Mouse (Mus musculus) kidney, postnatal 36 days (tissue): ENCODE measurements around the gene Retsat.

Experiments
- DNase-seq, 2 experiments: peaks; one replicate each; pipeline ENCODE4 v3.0.0; 2021 to 2022; ENCODE audit warnings: mixed read lengths in 2 of 2

The Retsat gene

DNA sequence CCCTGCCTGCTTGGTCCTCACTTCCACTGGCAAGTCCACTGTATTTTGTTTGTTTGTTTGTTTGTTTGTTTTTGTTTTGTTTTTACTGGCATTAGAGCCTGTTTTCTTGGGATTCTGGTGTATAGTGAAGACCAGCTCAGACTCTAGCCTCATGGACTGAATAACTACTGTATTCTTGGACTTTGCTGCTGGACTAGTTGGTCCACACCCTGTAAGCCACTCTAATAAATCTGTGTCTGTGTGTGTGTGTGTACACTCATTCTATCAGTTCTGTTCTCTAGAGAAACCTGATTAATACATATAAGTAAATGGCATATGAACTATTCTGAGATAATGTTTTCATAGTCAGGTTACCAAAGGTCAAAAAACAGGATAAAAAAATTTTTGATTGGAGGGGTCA lies 8.2 kb upstream of the Retsat start:
- DNase-seq: no peak

DNA sequence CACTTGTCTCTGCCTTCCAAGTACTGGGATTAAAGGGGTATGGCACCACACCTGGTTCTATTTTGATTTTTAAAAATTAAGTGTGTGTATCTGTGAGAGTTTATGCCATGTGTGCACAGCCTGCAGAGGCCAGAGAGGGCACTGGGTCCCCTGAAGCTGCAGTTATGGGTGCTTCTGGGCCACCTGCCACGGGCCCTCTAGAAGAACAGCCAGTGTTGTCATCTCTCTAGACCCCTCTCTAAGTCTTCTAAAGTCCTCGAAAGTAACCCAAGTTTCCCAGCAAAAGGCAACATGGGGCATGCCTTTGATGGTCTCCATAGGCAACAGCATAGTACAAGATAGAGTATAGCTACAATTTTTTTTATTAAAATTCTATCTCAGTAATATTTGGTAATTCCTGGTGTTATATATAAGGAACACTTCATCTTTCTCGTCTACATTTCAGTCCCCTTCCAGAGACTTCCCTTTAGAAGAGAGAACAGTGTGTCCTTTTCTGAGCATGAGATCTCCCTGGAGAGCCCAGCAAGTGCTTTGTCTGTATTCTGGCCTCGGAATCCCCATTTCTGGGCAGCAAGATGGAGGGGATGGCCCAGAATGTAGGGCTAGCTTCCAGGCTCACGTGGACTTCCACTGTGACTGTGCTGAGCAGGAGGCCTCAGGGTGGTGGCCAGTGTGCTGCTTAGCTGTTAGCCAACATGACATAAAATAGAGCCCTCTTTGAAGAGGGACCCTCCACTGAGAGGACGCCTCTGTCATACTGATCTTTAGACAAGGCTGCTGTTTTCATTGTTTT lies 5.1 kb upstream of the Retsat start:
- no peak for DNase-seq

DNA sequence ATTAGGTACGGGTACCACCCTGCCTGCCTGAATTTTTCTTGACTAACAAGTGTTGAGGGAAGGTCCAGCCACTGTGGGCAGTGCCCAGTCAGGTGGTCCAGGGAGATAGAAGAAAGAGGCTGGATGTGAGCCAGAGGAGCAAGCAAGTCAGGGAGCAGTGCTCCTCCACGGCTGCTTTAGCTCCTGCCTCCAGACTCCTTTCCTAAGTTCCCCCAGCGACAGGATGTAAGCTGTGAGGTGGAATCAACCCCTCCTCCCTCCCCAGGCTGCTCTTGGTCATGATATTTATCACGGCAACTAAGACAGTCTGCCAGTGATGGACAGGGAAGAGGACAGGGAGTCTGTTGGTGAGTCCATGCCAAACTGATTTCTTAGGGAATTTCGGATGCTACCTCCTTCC lies 4.4 kb upstream of the Retsat start:
- no peak for DNase-seq

DNA sequence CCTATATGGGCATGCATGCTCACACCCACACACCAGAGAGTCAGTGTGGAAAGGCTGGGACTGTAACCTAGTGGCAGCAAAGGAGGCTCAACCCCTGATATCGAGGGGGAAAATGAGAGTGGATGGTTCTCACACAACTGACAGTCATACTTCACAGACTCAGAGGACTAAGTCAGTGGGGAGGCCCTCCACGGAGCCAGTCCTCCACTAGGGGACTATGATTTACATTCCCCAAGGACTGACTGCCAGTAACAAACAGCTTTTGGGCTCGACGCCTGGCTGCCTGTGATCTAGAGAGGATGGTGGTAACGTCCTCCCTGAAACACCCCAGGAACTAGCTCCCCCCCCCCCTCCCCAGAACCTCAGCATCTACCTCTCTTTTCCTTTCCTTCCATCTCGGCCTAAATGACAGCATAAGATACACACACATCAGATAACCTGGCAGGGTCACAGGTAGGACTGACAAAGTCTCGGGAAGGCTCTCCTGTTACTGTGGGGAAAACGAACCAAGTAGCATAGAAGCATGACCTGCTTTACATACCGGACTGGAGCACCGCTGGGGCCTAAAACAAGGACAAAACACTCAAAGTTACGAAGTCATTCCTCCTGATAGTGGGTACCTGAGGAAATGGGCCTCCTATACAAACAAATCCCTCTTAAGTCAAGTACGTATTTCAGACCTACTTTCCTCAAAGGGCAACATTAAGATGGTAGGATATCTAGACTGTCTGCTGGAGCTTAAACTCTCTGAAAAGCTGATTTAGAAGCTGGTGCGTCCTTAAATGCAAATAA lies 996 bp upstream of the Retsat start:
- DNase-seq: peak in 1 of 2 experiments; percentile 37

DNA sequence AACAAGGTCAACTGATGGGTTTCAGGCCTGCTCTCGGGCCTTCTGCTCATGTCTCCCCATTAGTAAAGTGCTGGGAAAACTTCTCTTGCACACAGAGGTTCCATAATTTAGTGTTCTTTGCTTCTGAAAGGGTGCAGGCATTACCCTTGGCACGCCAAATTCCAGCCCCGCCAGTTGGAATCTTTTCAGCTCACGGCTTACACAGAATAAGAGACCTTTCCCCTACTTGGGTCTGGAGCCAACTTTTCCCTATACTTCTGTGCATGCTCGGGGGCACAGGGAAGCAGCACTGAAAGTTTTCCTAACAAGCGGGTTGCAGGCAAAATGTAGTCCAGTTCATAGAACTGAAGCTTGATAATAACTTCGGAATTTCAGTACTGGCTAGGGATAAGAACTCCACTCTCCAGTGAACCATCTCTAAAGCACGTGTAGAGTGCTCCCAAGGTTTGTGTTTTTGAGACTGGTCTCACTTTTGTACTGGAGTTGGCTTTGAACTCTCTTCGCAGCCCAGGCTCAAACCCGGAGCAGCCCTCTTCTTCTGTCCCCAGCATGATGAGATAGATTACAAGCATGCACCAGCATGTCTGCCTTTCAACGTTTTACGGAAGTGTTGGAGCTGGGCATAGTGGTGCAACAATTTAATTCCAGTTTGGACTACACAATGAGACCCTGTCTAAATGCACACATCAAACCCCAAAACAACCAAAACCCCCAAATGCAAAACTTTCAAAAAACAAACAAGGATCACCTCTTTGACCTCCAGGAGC lies 699 bp downstream of the Retsat start:
- peak; percentile 72 for DNase-seq

DNA sequence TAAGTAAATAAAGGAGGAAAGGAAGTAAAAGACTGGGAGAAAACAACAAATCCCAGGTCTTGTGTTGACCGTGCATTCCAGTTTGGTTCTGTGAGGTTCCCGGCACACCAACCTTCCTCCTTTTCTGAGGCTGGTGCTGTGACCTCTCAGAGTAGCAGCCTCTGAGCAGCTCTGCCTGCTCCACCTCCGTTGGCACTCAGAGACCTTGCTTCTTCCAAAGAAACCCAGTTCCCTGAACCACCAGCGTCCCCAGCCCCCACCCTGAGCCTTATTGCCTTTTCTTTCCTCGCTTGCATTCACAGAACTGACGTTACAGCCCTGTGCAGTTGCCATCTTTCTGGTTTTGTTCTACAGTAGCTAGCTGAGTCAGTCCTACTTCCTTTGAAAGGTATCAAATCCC lies 1.9 kb downstream of the Retsat start:
- peak in 1 of 2 experiments; percentile 52 for DNase-seq

DNA sequence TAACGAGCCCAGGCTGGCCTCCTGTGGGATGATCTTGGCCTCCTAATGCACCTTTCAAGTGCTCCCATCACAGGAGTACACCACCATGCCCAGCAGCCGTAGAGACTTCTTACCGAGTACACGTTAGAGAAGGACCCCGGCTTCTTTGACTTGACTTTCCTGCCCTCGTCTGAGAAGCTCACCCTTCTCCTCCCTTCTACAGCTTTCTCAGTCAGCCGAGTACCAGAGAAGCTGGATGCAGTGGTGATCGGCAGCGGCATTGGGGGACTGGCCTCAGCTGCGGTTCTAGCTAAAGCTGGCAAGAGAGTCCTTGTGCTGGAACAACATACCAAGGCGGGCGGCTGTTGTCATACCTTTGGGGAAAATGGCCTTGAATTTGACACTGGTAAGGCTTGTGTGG lies 2.5 kb downstream of the Retsat start:
- DNase-seq: no peak

DNA sequence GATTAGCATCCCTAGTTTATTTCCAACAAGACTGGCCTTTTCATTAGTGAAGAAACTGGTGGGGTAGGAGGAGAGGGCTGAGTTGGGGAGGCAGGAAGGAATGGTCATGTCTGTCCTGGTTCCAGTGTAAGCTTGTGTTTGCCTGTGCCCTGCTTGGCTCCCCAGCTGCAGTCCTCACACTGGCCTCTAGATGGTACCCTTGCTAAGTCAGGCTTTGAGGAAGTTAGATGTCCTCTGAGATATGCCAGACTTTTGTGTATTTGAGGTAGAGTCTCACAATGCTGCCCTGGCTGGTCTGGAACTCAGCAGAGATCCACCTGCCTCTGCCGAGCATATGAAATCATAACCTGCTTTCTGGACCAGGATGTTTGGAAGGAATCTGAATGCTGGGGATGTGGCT lies 3.5 kb downstream of the Retsat start:
- DNase-seq: peak; percentile 88 to 94

DNA sequence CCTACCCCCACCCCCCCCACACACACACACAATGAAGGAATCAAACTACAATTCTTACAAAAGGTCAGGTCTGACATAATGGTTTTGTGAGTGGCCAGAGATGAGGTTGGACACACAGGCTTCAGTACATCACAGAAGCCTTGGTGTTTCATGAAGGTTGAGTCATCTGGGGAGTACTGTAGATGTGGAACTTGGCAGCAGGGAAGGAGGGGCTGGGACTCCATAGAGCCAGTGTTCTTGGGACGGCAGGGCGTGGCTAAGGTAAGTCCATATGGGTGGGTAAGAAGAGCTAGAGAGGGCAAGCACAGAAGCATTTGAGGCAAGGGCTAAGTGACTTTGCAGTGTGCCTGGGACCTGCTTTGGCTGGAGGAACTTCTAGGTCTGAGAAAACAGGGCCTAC lies 5.8 kb downstream of the Retsat start:
- DNase-seq: no peak

DNA sequence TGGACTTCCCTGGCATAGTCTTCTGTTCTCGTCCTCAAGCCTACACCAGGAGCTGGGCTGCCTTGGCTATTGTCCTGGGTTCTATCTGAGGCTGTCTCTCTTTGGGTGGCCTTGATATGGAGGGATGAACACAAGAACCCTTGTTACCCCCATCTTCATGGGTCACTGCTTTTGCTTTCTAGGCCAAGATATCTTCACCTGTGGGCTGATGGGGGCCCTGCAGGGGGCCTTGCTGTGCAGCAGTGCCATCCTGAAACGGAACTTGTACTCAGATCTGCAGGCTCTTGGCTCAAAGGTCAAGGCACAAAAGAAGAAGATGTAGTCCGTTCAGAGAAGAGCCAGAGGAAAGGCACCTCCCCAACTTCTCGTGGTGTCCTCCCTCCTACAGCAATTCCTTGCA lies 8.8 kb downstream of the Retsat start:
- peak; percentile 71 to 77 for DNase-seq

DNA sequence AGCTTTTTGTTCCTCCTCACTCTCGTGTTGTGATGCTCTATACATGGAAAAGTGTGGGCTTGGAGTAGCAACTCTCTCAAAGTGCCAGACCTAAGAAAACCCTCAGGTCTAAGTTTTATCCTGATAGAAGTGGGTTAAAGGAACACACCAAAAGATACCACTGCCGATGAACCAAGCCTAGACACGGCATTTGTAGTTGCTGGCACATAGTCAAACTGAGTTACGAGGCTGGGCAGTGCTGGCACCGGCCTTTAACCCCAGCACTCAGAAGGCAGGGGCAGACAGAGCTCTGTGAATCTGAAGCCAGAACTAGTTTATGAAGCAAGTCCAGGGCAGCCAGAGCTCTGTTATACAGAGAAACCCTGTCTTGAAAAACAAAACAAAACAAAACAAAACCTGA lies 9.4 kb downstream of the Retsat start:
- DNase-seq: peak; percentile 75 to 81

DNA sequence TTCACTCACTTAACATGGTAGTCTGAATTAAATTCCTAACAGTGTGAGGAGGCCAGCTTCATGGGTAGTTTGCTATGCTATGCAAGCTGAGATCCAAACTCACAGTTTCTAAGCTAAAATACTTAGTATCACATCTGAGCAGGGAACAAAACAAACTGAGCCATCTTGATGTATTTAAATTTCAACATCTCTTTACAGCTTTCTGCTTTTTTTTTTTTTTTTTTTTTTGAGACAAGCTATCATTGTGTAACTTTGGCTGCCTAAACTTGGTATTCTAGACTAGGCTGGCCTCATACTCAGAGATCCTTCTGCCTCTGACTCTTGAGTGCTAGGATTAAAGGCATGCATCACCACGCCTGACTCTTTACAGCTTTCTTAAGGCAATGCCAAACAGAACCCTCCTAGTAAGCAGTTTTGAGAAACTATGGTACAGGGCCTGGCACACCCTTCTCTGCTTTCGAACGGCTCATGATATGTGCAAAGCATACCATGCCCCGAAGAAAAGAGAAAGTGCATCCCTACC lies 10.4 kb downstream of the Retsat start:
- no peak for DNase-seq

DNA sequence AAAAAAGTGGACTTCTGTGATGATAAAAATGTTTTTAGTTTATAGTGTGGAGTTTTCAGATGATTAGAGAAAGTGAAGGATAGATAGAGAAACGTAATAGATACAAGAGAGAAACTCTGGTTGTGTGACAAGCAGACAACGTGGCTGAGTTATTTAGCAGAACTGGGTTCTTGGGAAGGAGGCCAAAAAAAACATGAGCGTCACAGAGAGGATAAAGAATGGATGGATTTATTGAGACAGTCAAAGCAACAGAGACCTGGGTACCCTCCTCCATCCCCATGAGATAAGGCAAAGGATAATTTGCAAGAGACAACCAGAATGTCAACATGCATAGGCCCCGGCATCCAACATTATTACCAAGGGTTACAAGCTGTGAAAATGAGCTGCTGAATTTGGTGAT lies 12.0 kb downstream of the Retsat start:
- DNase-seq: no peak

DNA sequence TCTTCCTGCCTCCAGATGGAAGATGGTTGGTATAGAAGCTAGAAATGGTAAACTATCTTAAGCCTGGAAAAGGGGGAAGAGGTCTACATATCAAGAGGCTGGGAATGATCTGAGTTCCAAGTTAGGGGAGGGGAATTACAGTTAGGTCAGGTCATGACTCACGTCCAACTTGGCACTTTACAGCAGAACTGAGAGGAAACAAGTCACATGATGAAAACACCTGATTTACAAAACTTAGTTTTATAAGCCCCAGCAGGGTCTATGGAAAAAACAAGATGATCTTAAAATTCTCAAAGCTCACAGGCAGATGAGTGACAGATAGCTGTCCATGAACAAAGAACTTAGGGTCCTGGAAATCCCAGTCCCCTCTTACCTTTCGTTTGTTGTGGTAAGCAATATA lies 16.9 kb downstream of the Retsat start:
- peak in 1 of 2 experiments; percentile 58 for DNase-seq

DNA sequence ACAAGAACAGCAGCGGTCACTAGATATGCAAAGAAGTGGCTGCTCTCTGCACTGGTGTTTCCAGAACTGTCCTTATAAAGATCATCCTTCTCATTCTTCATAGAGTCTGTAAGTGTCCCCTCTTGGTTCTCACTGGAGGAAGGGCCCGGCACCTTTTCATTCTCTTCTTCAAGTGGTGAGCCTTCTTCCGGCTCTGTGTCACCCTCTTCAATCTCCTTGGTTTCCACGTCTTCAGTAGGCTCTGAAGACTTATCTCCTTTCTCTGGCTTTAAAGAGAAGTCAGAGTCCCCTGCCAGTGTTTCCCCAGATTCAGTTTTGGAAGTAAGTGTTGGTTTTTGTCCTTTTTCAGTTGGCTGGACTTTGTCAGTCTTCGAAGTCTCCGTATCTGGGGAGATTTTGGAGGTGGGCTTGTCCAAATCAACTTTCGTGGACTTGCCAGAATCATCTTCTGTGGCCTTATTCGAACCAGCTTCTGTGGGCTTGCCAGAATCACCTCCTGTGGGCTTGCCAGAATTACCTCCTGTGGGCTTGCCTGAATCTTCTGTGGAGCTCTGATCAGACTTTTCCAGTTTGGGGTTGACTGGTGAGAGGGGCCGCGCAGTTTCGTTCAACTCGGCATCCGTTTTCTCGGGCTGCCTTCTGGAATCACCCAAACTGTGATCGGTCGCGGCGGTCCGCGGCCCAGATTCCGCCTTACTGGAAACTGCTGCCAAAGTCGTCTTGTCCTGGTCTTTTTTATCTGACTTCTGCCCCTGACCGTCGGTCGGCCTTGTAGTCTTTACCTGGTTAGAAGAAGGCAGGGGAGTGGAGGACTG lies 17.5 kb downstream of the Retsat start:
- DNase-seq: no peak

DNA sequence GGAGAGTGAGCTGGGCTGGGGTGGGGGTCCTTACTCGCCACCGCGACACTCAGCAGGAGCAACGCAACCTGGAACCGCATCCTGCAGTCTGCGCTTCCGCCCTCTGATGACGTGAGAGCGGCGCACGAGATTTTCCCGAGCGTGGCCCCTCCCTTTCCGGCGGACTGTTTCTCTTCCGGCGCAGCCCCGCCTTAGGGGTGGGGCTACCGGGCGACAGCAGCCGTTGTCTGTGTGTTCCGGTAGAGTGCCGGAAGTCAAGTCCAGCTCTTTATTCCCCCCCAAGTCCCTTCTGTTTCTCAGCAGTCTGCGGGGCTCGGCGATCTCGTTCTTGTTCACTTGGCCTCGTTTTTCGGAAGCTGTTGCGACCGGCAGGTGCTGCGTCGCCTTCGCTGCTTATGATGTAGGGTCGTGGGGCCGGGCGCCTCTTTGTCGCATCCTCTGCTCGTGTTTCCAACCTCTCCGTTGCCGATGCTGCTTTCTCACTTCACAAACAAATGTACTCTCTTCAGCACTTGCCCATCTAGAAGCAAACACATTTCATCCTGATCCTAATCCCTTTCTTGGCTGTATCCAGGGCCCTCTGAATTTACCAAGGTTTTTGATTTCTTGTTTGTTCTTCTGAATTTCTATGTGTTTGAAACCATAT lies 18.5 kb downstream of the Retsat start, which contains the start of gene Tgoln1:
Tgoln1 (minus strand) TSS at position 358 of the 646 bp plus-strand sequence.
- DNase-seq: peak; percentile 96 to 98

DNA sequence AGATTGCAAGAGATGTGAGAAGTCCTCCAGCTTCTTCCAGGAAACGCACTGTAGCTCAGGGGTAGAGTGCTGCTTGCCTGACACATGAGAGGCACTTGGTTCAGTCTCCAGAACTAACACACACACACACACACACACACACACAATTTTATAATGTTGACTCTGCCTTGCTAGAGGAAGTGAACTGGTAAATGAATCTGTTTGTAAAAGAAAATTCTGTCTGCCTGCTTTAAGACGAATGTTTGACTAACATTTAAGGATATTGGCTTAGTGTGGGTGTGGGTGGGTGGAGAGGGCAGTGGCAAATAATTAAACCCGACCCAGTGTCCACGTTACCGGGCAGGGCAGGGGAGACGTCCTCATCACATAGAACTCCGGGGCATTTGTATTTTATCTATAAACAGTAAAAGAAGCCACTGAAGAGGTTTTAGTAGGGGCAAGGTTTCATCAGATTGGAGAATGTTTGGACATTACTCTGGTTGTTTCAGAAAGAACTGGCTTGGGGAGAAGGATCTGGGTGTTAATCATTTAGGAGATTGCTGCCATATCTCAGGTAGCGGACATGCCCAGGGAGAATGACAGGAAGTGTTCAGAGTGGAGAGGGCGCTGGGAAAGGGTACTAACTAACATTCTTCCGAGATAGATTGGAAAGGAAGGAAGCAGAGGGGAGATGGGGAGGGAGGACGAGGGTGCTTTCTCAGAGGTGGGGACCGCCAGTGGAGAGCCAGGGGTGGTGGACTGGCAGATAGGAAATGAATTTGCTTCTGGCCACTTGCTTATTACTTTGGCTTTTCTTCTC lies 21.7 kb downstream of the Retsat start:
- DNase-seq: peak; percentile 55 to 67

DNA sequence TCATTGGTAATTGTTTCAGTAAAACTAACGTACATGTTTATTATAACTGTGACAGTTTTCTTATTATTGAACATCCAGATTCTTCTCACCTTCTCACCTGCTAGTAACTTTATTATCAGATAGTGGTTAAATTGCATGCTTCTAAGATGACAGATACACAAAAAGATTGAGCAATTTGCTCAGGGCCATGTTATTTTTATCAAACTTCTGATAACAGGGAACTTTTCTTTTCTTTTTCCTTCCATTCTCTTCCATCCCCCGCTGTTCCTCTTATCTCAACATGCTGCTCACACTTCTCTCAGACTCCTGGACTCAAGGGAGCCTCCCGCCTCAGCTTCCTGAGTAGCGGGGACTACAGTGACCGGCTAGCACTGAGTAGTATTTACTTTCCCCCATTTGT lies 22.6 kb downstream of the Retsat start:
- DNase-seq: no peak

DNA sequence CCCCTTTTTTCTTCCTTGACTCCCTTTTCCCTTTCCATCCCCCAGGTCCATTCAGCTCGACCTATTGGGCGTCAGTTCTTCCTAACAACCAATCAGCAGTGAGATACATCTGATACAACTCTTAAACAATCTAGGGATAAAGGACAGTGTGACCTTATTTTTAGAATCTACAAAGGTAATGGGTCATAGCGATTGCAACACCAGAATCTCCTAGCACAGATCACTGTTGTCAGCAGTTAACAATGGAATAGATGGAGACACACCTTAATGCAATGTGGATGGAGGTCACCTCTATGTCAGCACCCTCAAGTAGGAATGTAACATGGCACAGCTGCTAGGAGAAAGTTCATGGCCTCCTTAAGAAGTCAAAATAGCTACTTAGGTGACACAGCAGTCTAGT lies 24.6 kb downstream of the Retsat start:
- no peak for DNase-seq

DNA sequence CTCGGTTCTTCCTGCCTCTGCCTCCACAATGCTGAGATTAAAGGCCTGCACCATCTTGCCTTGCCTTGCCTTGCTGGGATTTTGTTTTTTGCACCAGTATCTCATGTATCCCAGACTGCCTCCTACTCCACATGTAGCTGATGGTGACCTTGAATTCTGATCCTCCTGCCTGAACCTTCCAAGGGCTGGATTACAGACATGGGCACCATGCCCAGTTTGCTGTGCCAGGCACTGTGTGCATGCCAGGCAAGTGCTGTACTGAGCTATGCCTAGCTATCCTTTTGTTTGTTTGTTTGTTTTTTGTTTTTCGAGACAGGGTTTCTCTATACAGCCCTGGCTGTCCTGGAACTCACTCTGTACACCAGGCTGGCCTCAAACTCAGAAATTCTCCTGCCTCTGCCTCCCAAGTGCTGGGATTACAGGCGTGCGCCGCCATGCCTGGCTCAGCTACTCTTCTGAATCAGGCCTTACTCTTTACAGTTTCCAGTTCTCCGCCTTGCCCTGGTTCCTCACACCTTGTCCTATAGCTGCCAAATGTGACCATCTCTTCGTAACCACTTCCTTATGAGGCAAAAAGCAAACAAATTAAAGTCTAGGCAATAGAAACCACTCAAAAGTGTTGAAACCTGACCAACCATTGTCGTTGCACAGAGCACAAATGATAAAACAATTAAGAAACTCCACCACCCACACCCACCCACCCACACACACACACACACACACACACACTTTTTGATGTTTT lies 25.6 kb downstream of the Retsat start:
- peak; percentile 77 to 86 for DNase-seq
